Mouse (Mus musculus): Measurements from ENCODE around the gene Slc7a4. TPM values are rescaled to one million over a fixed set of nuclear protein-coding genes. Genes with fewer than 3 reads are reported as not detected.
A peak's percentile ranks its signal among the peaks of the same experiment; 100 is the strongest.
"Not testable (repeated sequence)": the region's sequence is repeated elsewhere in the genome, so short reads cannot be mapped to it uniquely, and the experiment has no call there.

Gene Slc7a4
- polyA plus RNA-seq, 1 experiment from 2014 or later, result 3.1 TPM

- Histone ChIP-seq H3K27ac (ENCODE audit: low read depth, low read length) (no peak overlapping the region), H3K4me2 (ENCODE audit: low read depth, low read length, severe bottlenecking) (peak overlapping the region; percentile 38; the same call in 1 of the 2 replicates), H3K9me3 (ENCODE audit: control insufficient read depth, low read length) (no peaks in the 10 kb centered on the region), H3K27me3 (ENCODE audit: control insufficient read depth, insufficient read depth, low read length) (peaks cover 2% of the 10 kb centered on the region; the same call in 1 of the 2 replicates), H3K4me3 (ENCODE audit: low read depth, low read length) (no peak overlapping the region), H3K9ac (ENCODE audit: low read length) (peak overlapping the region; percentile 45), H3K36me3 (ENCODE audit: control insufficient read depth, insufficient read depth, low read length) (no peaks in the 10 kb centered on the region), H3K4me1 (replicated peaks; ENCODE audit: control insufficient read depth, insufficient read depth, low read length) (peaks cover 33% of the 10 kb centered on the region)
- WGBS, result 0% methylated on average over 5 of the region's 5 CpGs
- DNase-seq (ENCODE audit: low spot score), result peak; percentile 56
- peak; percentile 47 for ATAC-seq (replicated peaks; ENCODE audit: low FRiP score)
Observed at GRCm38 (mm10) chr16:17558811-17559210, 24.2 kb downstream of the Slc7a4 start.

- Histone ChIP-seq H3K27me3 (ENCODE audit: control insufficient read depth, insufficient read depth, low read length) (peaks cover 2% of the 10 kb centered on the region; the same call in 1 of the 2 replicates), H3K4me2 (ENCODE audit: low read depth, low read length, severe bottlenecking) (no peak overlapping the region), H3K9me3 (ENCODE audit: control insufficient read depth, low read length) (no peaks in the 10 kb centered on the region), H3K27ac (ENCODE audit: low read depth, low read length) (no peak overlapping the region), H3K9ac (ENCODE audit: low read length) (no peak overlapping the region), H3K36me3 (ENCODE audit: control insufficient read depth, insufficient read depth, low read length) (no peaks in the 10 kb centered on the region), H3K4me1 (replicated peaks; ENCODE audit: control insufficient read depth, insufficient read depth, low read length) (peaks cover 35% of the 10 kb centered on the region), H3K4me3 (ENCODE audit: low read depth, low read length) (no peak overlapping the region)
- DNase-seq (ENCODE audit: low spot score) (peak; percentile 86), ATAC-seq (replicated peaks; ENCODE audit: low FRiP score) (0 out of 2 replicates have a peak, but pooled peaks have one; percentile 6)
- 1% methylated on average over 5 of the region's 5 CpGs for WGBS
Observed at GRCm38 (mm10) chr16:17557947-17558480, 25.0 kb downstream of the Slc7a4 start.

GRCm38 (mm10) chr16:17556907-17557306 lies 26.1 kb downstream of the Slc7a4 start:
- Histone ChIP-seq H3K9me3 (ENCODE audit: control insufficient read depth, low read length) (no peaks in the 10 kb centered on the region), H3K36me3 (ENCODE audit: control insufficient read depth, insufficient read depth, low read length) (no peaks in the 10 kb centered on the region), H3K27ac (ENCODE audit: low read depth, low read length) (no peak overlapping the region), H3K9ac (ENCODE audit: low read length) (no peak overlapping the region), H3K27me3 (ENCODE audit: control insufficient read depth, insufficient read depth, low read length) (no peaks in the 10 kb centered on the region), H3K4me3 (ENCODE audit: low read depth, low read length) (no peak overlapping the region), H3K4me1 (replicated peaks; ENCODE audit: control insufficient read depth, insufficient read depth, low read length) (peaks cover 35% of the 10 kb centered on the region), H3K4me2 (ENCODE audit: low read depth, low read length, severe bottlenecking) (no peak overlapping the region)
- DNase-seq (ENCODE audit: low spot score) (peak; percentile 36), ATAC-seq (replicated peaks; ENCODE audit: low FRiP score) (no peak)
- 69% methylated on average over 4 of the region's 4 CpGs for WGBS

GRCm38 (mm10) chr16:17556180-17556579 lies 26.8 kb downstream of the Slc7a4 start:
- 87% methylated on average over 4 of the region's 4 CpGs for WGBS
- Histone ChIP-seq H3K36me3 (ENCODE audit: control insufficient read depth, insufficient read depth, low read length) (no peaks in the 10 kb centered on the region), H3K4me3 (ENCODE audit: low read depth, low read length) (no peak overlapping the region), H3K27me3 (ENCODE audit: control insufficient read depth, insufficient read depth, low read length) (no peaks in the 10 kb centered on the region), H3K9ac (ENCODE audit: low read length) (no peak overlapping the region), H3K9me3 (ENCODE audit: control insufficient read depth, low read length) (no peaks in the 10 kb centered on the region), H3K4me2 (ENCODE audit: low read depth, low read length, severe bottlenecking) (no peak overlapping the region), H3K4me1 (replicated peaks; ENCODE audit: control insufficient read depth, insufficient read depth, low read length) (peaks cover 33% of the 10 kb centered on the region), H3K27ac (ENCODE audit: low read depth, low read length) (no peak overlapping the region)
- DNase-seq (ENCODE audit: low spot score), result no peak
- no peak for ATAC-seq (replicated peaks; ENCODE audit: low FRiP score)

- H3K4me3 ChIP-seq (ENCODE audit: low read depth, low read length); H3K36me3 ChIP-seq (ENCODE audit: control insufficient read depth, insufficient read depth, low read length); H3K9ac ChIP-seq (ENCODE audit: low read length); H3K27me3 ChIP-seq (ENCODE audit: control insufficient read depth, insufficient read depth, low read length); H3K9me3 ChIP-seq (ENCODE audit: control insufficient read depth, low read length): not testable (repeated sequence)
- Histone ChIP-seq H3K27ac (ENCODE audit: low read depth, low read length) (peak overlapping the region; percentile 69; the same call in 1 of the 2 replicates), H3K4me2 (ENCODE audit: low read depth, low read length, severe bottlenecking) (peak overlapping the region; percentile 40; the same call in 1 of the 2 replicates), H3K4me1 (replicated peaks; ENCODE audit: control insufficient read depth, insufficient read depth, low read length) (peaks cover 31% of the 10 kb centered on the region)
- ATAC-seq (replicated peaks; ENCODE audit: low FRiP score) (peak; percentile 59), DNase-seq (ENCODE audit: low spot score) (peak; percentile 66)
- WGBS, result 9% methylated on average over 4 of the region's 4 CpGs
Observed at GRCm38 (mm10) chr16:17554702-17555101, 28.3 kb downstream of the Slc7a4 start.

- ATAC-seq (replicated peaks; ENCODE audit: low FRiP score) (peak; percentile 82), DNase-seq (ENCODE audit: low spot score) (peak; percentile 75)
- Histone ChIP-seq H3K27me3 (ENCODE audit: control insufficient read depth, insufficient read depth, low read length) (no peaks in the 10 kb centered on the region), H3K4me1 (replicated peaks; ENCODE audit: control insufficient read depth, insufficient read depth, low read length) (peaks cover 29% of the 10 kb centered on the region), H3K9ac (ENCODE audit: low read length) (peak overlapping the region; percentile 33), H3K36me3 (ENCODE audit: control insufficient read depth, insufficient read depth, low read length) (no peaks in the 10 kb centered on the region), H3K27ac (ENCODE audit: low read depth, low read length) (peak overlapping the region; percentile 69), H3K4me2 (ENCODE audit: low read depth, low read length, severe bottlenecking) (peak overlapping the region; percentile 40), H3K9me3 (ENCODE audit: control insufficient read depth, low read length) (no peaks in the 10 kb centered on the region), H3K4me3 (ENCODE audit: low read depth, low read length) (0 out of 2 replicates have a peak overlapping the region, but pooled peaks have one; percentile 9)
- 6% methylated on average over 18 of the region's 18 CpGs for WGBS
Observed at GRCm38 (mm10) chr16:17553910-17554685, 28.9 kb downstream of the Slc7a4 start.

GRCm38 (mm10) chr16:17552837-17553236 lies 30.2 kb downstream of the Slc7a4 start:
- Histone ChIP-seq H3K4me2 (ENCODE audit: low read depth, low read length, severe bottlenecking) (no peak overlapping the region), H3K36me3 (ENCODE audit: control insufficient read depth, insufficient read depth, low read length) (no peaks in the 10 kb centered on the region), H3K9ac (ENCODE audit: low read length) (no peak overlapping the region), H3K27ac (ENCODE audit: low read depth, low read length) (no peak overlapping the region), H3K27me3 (ENCODE audit: control insufficient read depth, insufficient read depth, low read length) (no peaks in the 10 kb centered on the region), H3K9me3 (ENCODE audit: control insufficient read depth, low read length) (no peaks in the 10 kb centered on the region), H3K4me3 (ENCODE audit: low read depth, low read length) (no peak overlapping the region), H3K4me1 (replicated peaks; ENCODE audit: control insufficient read depth, insufficient read depth, low read length) (peaks cover 19% of the 10 kb centered on the region)
- 90% methylated on average over 7 of the region's 7 CpGs for WGBS
- peak; percentile 36 for DNase-seq (ENCODE audit: low spot score)
- no peak for ATAC-seq (replicated peaks; ENCODE audit: low FRiP score)

GRCm38 (mm10) chr16:17542632-17543031 lies 40.4 kb downstream of the Slc7a4 start:
- DNase-seq (ENCODE audit: low spot score), result peak; percentile 8
- Histone ChIP-seq H3K9ac (ENCODE audit: low read length) (no peak overlapping the region), H3K36me3 (ENCODE audit: control insufficient read depth, insufficient read depth, low read length) (no peaks in the 10 kb centered on the region), H3K4me1 (replicated peaks; ENCODE audit: control insufficient read depth, insufficient read depth, low read length) (no peaks in the 10 kb centered on the region), H3K27me3 (ENCODE audit: control insufficient read depth, insufficient read depth, low read length) (no peaks in the 10 kb centered on the region), H3K9me3 (ENCODE audit: control insufficient read depth, low read length) (no peaks in the 10 kb centered on the region), H3K27ac (ENCODE audit: low read depth, low read length) (no peak overlapping the region), H3K4me2 (ENCODE audit: low read depth, low read length, severe bottlenecking) (no peak overlapping the region), H3K4me3 (ENCODE audit: low read depth, low read length) (no peak overlapping the region)
- no peak for ATAC-seq (replicated peaks; ENCODE audit: low FRiP score)
- WGBS, result 81% methylated on average over 2 of the region's 2 CpGs
